Mouse (Mus musculus): Measurements from ENCODE around the gene Cela1.

The Cela1 gene

GRCm38 (mm10) chr15:100703913-100704312 lies 16.2 kb upstream of the Cela1 start:
- no peak for DNase-seq

DNA sequence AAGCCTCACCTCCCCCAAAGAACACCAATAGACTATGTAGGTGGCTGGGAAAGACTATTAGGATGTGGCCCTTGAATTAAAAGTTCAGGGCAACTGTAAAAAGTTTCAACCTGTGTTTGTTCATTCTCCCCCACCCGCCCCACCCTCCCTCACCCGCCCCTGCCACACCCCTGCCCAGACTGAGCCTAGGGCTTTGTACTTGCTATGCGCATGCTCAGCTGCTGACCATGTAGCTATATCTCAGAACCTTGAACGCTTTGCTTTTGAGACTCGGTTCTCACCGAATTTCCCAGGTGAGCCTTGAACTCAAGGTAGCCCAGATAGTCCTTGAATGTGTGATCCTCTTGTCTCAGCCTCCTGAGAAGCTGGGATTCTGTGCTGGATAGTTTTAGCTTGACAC lies 14.1 kb upstream of the Cela1 start:
- no peak for DNase-seq

DNA sequence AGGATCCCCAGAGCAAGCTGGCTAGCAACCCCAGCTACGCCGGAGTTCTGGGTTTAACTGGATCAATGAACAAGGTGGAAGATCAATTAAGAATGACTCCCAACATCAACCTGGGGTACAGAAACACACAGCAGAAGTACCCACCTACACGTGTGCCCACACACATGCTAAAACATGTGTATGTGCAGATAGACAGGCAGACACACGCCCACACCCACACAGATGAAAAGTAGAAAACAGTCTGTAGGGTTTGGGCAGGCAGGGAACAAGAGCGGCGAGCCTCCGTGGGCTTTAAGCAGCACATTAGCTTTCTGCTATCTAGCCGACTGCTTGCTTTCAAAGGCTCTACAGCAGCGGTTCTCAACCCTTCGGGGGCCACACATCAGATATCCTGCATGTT lies 13.4 kb upstream of the Cela1 start:
- DNase-seq = no peak

DNA sequence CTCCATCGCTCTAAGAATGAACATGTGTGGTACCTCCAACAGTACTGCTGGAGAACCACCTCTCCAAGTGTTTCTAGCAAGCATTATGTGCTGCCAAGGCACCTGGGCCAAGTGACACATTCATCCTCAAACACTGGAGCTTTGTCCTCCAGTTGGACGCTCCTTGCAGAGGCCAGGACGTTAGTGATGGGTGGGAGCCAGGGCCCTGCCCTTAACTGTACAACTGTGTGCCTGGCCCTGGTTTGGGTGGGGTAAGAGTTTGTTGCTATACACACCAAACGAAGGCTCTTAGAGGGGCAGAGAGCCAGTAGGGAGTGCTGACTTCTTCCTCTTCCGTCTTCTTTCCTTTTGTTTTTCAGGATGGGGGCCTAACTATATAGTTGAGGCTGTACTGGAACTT lies 12.7 kb upstream of the Cela1 start:
- no peak for DNase-seq

- DNase-seq = no peak
Measured at GRCm38 (mm10) chr15:100699386-100699785, 11.7 kb upstream of the Cela1 start.

DNA sequence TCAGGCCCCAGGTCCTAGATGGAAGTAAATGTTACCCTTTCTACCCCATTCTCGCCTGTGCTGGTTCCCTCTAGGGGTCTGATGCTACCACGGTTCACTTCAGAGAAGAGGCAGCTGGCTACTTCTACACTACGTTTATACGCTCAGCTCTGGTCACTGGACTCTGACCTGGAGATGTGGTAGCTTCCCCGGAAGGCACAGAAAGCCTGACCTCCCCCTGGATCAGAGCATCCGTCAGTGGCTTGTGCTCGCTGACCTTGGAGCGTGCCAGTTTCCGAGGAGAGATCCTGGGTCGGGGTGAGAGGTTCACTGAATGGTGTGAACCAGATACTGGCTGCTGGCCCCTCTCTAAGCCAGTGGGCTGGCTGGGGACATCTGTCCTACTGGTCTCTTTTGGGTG lies 10.4 kb upstream of the Cela1 start:
- DNase-seq = no peak

DNA sequence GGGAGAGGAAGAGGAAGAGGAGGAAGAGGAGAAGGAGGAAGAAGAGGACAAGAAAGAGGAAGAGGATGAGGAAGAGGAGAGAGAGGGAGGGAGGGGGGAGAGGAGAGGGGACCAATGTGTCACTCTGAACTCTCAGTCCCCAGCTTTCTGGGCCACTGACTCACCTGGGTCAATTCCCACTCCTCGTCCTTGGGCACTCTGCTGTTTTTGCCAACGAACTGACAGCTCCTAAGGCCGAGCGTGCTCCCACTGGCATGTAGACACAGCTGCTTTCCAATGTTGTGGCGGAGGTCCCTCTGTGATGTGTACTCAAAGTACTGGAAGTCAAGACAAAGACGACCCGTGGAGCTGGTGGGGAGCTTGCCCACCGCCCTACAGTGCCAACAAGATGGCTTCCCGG lies 6.7 kb upstream of the Cela1 start:
- no peak for DNase-seq

DNA sequence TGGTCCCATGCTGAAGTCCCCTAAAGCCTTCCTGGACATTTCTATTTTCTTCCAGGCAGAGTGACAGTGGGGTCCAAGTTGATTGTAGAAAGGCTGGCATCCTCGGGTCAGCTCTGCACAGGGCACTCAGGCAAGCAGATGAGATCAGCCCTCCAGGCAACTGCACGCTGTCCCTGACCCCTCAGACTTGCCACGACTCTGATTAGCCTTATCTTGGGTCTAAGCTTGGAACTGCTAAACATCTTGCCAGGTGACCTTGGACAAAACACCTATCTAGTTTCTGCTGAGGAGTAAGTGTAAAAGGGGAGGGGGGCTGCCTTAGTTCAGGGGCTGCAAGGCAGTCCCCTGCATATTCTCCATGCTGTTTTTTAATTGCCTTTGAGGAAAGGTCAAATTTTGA lies 4.3 kb upstream of the Cela1 start:
- DNase-seq = no peak

DNA sequence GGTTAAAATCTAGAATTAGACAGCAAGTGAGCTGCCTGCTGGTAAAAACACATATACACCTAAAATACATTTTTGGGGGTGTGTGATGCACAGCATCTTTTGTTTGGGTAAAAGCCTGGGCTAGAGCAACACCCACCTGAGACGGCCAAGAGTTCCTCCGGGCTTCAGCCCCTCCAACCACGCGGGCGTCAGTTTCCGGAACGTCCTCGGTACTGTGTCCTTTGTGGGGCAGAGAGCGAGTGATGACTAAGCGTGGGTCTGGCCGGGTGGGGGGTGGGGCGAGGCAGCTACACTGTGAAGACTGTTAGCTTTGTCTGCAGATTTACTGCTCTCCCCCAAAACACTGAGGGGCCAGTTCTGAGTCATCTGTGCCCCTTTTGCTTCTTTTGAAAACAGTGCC lies 732 bp downstream of the Cela1 start:
- no peak for DNase-seq

DNA sequence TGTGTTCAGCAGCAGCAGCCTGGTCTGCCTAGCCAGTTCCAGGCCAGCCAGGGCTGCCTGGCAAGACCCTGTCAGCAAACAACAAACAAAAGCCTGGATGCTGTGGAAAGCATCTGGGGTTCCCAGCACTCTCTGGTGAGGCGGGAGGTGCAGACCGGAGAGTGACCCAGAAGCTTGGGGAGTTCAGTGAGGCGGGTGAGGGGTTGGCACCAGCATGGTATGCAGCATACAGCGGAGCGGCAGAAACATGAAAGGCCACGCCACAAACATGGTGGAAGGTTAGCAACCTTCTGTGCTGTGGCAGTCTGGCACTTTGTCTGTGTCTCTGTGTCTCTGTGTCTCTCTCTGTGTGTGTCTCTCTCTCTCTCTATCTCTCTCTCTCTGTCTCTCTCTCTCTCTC lies 1.3 kb downstream of the Cela1 start:
- no peak for DNase-seq

GRCm38 (mm10) chr15:100685849-100686248 lies 1.9 kb downstream of the Cela1 start:
- DNase-seq = no peak

DNA sequence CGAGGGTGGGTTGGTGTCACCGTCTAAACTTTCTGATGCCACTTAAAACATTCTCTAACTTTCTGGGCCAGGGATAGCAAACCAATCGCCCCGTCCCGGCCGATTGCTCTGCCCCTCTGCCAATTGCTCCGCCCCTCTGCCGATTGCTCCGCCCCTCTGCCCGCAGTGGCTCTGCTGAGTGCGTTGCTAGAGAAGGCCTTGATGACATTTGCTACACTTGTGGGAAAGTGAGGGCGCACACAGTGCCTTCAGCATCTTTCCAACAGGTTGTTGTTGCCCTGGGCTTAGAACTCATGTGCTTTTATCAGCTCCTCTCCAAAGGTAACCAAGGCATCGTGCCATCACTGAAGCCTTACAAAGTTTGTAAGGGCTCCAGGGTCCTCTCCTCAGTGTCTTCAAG lies 2.5 kb downstream of the Cela1 start:
- no peak for DNase-seq

DNA sequence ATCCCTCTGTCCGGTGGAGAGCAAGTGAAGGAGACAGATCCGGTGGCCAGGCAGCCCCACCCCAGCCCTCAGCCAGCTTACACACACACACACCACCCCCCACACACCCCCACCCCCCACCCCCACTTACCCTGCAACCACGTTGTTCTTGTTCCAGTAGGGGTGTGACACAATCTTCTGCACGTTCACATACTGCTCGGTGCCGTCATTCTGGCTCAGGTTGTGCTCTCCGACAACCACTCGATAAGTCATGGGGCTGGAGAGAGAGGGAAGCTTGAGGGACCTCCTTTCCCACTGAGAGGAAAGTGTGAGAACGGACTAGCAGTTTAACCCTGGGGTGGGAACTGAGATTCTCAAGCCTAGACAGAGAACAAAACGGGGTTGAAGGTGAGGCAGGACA lies 3.3 kb downstream of the Cela1 start:
- DNase-seq = no peak

DNA sequence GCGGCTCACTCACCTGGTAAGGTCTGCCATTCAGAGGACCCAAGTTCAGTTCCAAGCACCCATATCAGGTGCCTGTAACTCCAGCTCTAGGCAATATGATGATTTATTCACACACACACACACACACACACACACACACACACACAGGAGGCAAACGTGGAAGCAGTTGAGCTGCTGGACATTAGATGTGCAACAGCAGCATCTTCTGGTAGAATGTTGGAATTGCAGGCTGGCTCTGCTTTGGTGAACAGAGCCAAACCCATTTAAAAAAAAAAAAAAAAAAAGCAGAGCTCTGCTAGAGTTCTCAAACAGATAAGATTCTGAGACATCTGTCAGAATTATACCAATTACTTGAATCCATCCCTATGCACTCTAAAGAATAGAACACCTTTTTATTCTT lies 4.7 kb downstream of the Cela1 start:
- peak; percentile 87 to 90 for DNase-seq

GRCm38 (mm10) chr15:100681770-100682169 lies 6.0 kb downstream of the Cela1 start:
- peak; percentile 47 to 67 for DNase-seq

DNA sequence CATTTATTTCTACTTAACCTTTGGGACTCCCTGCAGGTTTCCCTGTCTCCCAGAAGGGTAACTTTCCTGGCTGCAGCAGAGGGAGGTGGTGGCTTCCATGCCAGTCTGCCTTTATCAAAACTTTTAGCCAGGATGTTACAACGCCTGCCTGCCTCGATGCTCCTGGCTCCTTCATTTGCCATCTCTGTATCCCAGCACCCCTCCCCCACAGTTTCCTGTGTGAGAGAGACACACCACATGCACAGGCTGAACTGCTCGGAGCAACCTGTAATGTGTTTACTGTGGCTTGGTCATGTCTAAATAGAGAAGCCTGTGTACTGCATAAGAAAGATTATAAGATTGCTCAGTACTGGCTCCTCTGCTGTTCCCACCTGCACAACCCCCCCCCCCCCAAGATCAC lies 7.3 kb downstream of the Cela1 start:
- DNase-seq = no peak

- DNase-seq = peak; percentile 63 to 78
Measured at GRCm38 (mm10) chr15:100679005-100679404, 8.7 kb downstream of the Cela1 start.

DNA sequence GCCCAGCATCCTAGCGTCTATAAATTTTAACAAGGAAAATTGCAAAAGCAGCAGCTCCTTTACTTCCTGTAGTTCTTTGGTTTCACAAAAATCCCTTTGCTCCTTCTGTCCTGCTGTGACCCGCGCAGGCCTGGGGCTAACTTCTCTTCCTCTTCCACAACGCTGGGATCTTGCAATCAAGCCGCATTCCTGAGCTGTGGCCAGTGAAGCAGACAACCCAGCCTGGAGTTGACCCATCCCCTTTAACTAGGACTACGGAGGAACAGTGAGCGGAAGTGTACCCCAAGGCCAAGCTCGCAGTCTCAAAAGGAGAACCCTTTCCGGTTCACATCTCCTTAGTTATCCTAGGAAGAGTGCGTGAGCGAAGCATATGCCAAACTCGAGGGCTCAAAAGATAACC lies 9.1 kb downstream of the Cela1 start:
- DNase-seq = peak; percentile 62 to 79

GRCm38 (mm10) chr15:100677675-100678074 lies 10.0 kb downstream of the Cela1 start:
- no peak for DNase-seq

DNA sequence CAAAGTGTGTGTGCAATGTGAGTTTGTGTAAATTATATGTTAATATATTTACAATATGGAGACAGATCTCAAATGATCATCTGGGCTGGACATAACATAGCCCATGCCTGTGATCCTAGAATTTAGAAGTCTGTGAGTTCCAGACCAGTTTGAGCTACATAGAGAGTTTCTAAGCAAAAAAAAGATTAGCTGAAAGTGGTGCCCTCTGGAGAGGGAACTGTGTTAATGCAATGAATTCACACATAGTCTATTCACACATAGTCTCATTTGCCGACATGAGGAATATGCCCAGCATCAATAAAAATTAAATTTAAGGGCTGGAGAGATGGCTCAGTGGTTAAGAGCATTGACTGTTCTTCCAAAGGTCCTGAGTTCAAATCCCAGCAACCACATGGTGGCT lies 11.2 kb downstream of the Cela1 start:
- DNase-seq = no peak

DNA sequence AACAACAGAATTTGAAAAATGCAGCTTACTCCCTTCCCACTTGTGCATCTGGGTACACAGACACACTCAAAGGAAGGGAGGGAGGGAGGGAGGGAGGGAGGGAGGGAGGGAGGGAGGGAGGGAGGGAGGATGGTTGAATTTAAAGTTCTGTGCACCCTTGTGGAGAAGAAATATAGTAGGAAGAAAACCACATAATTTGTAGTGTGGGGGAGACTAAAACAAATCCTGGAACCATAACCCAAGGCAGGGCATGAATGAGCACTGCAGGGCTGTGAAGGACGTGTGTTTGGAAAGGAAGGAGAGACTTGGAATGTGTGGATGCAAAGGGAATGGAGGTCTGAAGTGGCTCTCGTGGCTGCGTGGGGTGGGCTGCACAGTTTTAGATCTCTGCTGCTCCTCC lies 12.2 kb downstream of the Cela1 start:
- no peak for DNase-seq

DNA sequence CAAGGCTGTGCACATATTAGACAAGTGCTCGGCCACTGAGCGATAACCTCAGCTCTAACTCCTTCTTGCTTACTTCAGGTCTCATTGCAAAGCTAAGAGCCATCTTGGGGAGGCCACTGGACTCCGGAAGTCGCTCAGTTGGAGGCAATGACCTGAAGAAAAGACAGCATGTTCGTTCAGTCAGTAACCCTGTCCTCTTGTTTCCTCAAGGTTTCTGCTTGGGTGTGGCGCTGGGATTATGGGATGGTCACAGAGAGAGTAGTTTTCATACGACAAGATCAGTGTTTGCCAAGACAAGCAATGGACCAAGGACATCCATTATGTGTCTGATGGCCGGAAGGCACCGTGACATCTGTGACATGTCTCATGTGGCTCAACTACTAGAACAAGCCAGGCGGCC lies 13.2 kb downstream of the Cela1 start:
- DNase-seq = no peak

GRCm38 (mm10) chr15:100673585-100674391 lies 13.9 kb downstream of the Cela1 start:
- no peak for DNase-seq

DNA sequence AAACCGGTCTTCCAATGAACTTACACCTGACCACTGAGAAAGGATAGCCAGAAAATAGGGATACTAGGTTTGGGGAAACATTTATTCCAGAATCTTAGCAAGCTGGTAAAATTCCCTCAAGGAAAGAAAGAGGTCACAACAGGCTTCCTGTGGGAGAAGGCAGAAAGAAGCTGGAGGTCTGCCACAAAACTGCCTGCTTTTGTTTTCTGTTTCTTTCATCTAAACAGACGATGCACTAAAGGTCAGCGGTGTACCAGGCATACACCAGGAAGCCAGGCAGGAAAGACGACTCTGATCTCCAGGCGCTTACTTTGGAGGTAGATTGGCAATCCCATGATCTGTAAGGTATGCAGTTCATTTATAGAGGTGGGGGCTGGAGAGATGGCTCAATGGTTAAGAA lies 16.9 kb downstream of the Cela1 start:
- DNase-seq = no peak

GRCm38 (mm10) chr15:100670004-100670403 lies 17.7 kb downstream of the Cela1 start:
- no peak for DNase-seq
